Mouse (Mus musculus) erythroblast, embryonic 14.5 days (primary cell): ENCODE data around the gene Dnah11. TPM values are rescaled to one million over a fixed set of nuclear protein-coding genes. Genes with fewer than 3 reads are reported as not detected.

Experiments used
- H3K27me3 ChIP-seq: 2 replicates; pipeline ENCODE4 v1.6.1; 2012; ENCODE audit warnings: inconsistent platforms; ENCODE audit not compliant: control insufficient read depth
- H3K36me3 ChIP-seq: 2 replicates; pipeline ENCODE4 v1.6.1; 2012; ENCODE audit warnings: mild to moderate bottlenecking, inconsistent platforms; ENCODE audit not compliant: control insufficient read depth
- H3K4me1 ChIP-seq: 2 replicates; pipeline ENCODE4 v1.6.1; 2012; ENCODE audit warnings: inconsistent platforms; ENCODE audit not compliant: control insufficient read depth
- H3K4me3 ChIP-seq: replicated peaks from 2 replicates; pipeline ENCODE3; 2012; ENCODE audit warnings: moderate library complexity, mild to moderate bottlenecking, inconsistent platforms
- H3K9me3 ChIP-seq: 2 replicates; pipeline ENCODE4 v1.6.1; 2012; ENCODE audit warnings: low read length, inconsistent platforms, mixed read lengths; ENCODE audit not compliant: control insufficient read depth
- GATA1 ChIP-seq: IDR thresholded peaks from 2 replicates; pipeline ENCODE4 v1.6.1; 2012; ENCODE audit warnings: low read length, inconsistent platforms, mixed read lengths
- TAL1 ChIP-seq: IDR thresholded peaks from 3 replicates; pipeline ENCODE4 v1.6.1; 2012; ENCODE audit warnings: low read length, inconsistent platforms, mixed read lengths
- polyA plus RNA-seq: library from polyadenylated mRNA; stranded (reverse); fragments of >175 nt; gene quantifications from 2 replicates; pipeline ENCODE4 v1.2.3, GENCODE M21; 2012

Dnah11 gene
- polyA plus RNA-seq, 1 experiment = not detected

GRCm38 (mm10) chr12:118072181-118072872, 126.5 kb downstream of the Dnah11 start:
- no peaks in the 10 kb centered on the region for H3K4me1 ChIP-seq
- H3K4me3 ChIP-seq = no peak overlapping the region
- H3K36me3 ChIP-seq = no peaks in the 10 kb centered on the region
- H3K9me3 ChIP-seq = no peaks in the 10 kb centered on the region
- H3K27me3 ChIP-seq = no peaks in the 10 kb centered on the region
- TF ChIP-seq TAL1 (no peak), GATA1 (no peak)

GRCm38 (mm10) chr12:118071667-118072066, 127.2 kb downstream of the Dnah11 start:
- H3K4me1 ChIP-seq = no peaks in the 10 kb centered on the region
- no peaks in the 10 kb centered on the region for H3K27me3 ChIP-seq
- TF ChIP-seq GATA1 (no peak), TAL1 (no peak)
- no peaks in the 10 kb centered on the region for H3K36me3 ChIP-seq
- no peak overlapping the region for H3K4me3 ChIP-seq
- no peaks in the 10 kb centered on the region for H3K9me3 ChIP-seq

GRCm38 (mm10) chr12:118068785-118069184, 130.1 kb downstream of the Dnah11 start:
- Histone ChIP-seq H3K9me3 (no peaks in the 10 kb centered on the region), H3K36me3 (no peaks in the 10 kb centered on the region), H3K4me1 (no peaks in the 10 kb centered on the region), H3K4me3 (no peak overlapping the region), H3K27me3 (no peaks in the 10 kb centered on the region)
- no peak for TF ChIP-seq TAL1
- no peak for TF ChIP-seq GATA1

- no peak overlapping the region for H3K4me3 ChIP-seq
- no peaks in the 10 kb centered on the region for H3K27me3 ChIP-seq
- no peaks in the 10 kb centered on the region for H3K9me3 ChIP-seq
- TF ChIP-seq TAL1 (no peak), GATA1 (no peak)
- H3K4me1 ChIP-seq = no peaks in the 10 kb centered on the region
- H3K36me3 ChIP-seq = no peaks in the 10 kb centered on the region
Measured at GRCm38 (mm10) chr12:118062343-118062742, 136.5 kb downstream of the Dnah11 start.

DNA sequence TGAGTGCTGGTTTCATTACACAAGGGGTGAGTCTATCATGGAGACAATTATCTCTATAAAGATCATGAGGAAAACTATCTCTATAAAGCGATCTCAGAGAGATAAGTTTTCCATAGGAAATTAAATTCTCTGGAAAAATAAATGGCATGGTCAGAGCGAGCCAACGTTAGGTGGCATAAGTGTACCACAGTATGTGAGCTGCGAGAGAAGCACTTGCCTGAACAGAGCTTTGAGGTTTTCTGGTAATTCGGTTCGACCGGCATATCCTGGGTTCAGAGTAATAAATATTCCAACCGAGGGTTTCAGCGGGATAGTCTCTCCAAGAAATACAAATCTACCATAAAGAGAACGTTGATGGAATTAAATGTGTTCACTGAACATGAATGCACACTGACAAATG, 142.0 kb downstream of the Dnah11 start:
- no peaks in the 10 kb centered on the region for H3K4me1 ChIP-seq
- no peaks in the 10 kb centered on the region for H3K27me3 ChIP-seq

DNA sequence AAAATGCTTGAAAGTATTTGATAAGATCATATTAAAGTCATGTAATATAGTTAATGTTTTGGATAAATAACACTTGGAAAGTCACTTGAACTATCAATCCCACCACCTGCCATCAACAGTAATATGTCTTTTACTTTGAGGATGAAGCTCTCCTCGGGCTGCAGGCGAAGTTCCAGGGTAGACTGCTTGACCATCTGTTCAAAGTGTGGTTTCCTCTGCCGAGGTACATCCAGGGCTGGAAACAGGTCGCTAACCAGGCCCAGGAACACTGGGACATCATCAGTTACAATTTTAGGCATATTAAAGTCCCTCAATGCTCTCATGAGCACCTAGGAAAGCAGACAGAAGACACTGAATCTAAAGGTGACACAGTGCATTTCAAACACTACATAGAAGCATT, 153.5 kb downstream of the Dnah11 start:
- TF ChIP-seq TAL1 (no peak), GATA1 (no peak)
- no peaks in the 10 kb centered on the region for H3K36me3 ChIP-seq
- H3K4me3 ChIP-seq = no peak overlapping the region
- no peaks in the 10 kb centered on the region for H3K4me1 ChIP-seq
- H3K27me3 ChIP-seq = no peaks in the 10 kb centered on the region
- no peaks in the 10 kb centered on the region for H3K9me3 ChIP-seq

More for the DNA sequence above, 142.0 kb downstream of the Dnah11 start:
- no peak overlapping the region for H3K4me3 ChIP-seq
- H3K36me3 ChIP-seq = no peaks in the 10 kb centered on the region
- no peaks in the 10 kb centered on the region for H3K9me3 ChIP-seq
- TF ChIP-seq TAL1 = no peak
- TF ChIP-seq GATA1 = no peak

- Histone ChIP-seq H3K9me3 (no peaks in the 10 kb centered on the region), H3K4me1 (no peaks in the 10 kb centered on the region), H3K27me3 (no peaks in the 10 kb centered on the region), H3K36me3 (no peaks in the 10 kb centered on the region), H3K4me3 (no peak overlapping the region)
- TF ChIP-seq TAL1 = no peak
- no peak for TF ChIP-seq GATA1
Measured at GRCm38 (mm10) chr12:118043130-118043647, 155.7 kb downstream of the Dnah11 start.

DNA sequence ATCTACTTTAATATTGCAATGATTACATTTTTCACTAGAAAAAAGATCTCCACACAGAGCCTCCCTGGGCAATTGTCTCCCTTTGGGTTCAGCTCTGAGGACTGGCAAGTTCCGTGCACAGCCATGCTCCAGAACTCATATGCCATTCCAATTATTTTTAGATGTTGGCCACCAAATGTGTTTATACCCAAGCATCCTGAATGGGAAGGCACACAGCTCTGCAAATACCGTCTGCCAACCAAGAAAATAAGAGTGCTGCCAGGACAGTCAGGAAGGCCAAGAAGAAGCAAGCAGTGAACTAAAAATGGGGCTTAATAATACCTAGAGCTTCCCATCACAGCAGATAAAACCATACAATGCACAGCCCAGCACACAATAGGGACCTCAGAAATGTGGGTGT, 156.6 kb downstream of the Dnah11 start:
- Histone ChIP-seq H3K9me3 (no peaks in the 10 kb centered on the region), H3K4me3 (no peak overlapping the region), H3K4me1 (no peaks in the 10 kb centered on the region)

GRCm38 (mm10) chr12:118034990-118035389, 163.9 kb downstream of the Dnah11 start:
- Histone ChIP-seq H3K4me3 (no peak overlapping the region), H3K36me3 (no peaks in the 10 kb centered on the region), H3K9me3 (no peaks in the 10 kb centered on the region), H3K4me1 (no peaks in the 10 kb centered on the region), H3K27me3 (no peaks in the 10 kb centered on the region)
- TF ChIP-seq TAL1 (no peak), GATA1 (no peak)

More for the DNA sequence above, 156.6 kb downstream of the Dnah11 start:
- Histone ChIP-seq H3K27me3 (no peaks in the 10 kb centered on the region), H3K36me3 (no peaks in the 10 kb centered on the region)
- TF ChIP-seq GATA1 (no peak), TAL1 (no peak)
